Mouse (Mus musculus) activated CD4-positive, CD25-positive, alpha-beta regulatory T cell (primary cell): Measurements from ENCODE around the gene Slc24a5. TPM values are rescaled to one million over a fixed set of nuclear protein-coding genes. Genes with fewer than 3 reads are reported as not detected.

Experiments
- polyA plus RNA-seq, 2 experiments: library from polyadenylated mRNA; unstranded; fragments of 100-300 nt; shearing (Covaris generic); gene quantifications; one replicate each; pipeline ENCODE4 v1.2.1; 2017

Gene Slc24a5
- 1 to 10 TPM; 1.0 to 1.1 TPM for polyA plus RNA-seq

DNA sequence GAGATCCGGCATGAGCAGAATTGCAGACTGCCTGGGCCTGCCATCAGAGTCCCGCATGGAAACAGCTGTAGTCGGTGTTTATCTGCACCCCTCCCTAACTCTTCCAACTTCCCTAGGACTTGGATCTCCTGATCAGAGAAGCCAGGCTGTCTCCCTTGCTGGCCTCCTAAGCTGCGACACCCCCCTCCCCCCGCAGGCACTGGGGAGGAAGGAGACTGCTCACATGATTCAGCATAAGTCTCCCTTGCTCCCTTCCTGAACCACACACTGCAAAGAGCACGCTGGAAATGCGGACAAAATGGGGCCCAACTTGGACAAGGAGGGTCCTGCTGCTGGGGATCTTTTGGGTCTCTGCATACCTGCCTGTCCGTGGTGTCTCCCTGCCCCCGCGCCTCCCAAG, at the start of gene Slc24a5:
Gene Slc24a5 (plus strand): TSS at position 231 of the 400 bp plus-strand sequence.

DNA sequence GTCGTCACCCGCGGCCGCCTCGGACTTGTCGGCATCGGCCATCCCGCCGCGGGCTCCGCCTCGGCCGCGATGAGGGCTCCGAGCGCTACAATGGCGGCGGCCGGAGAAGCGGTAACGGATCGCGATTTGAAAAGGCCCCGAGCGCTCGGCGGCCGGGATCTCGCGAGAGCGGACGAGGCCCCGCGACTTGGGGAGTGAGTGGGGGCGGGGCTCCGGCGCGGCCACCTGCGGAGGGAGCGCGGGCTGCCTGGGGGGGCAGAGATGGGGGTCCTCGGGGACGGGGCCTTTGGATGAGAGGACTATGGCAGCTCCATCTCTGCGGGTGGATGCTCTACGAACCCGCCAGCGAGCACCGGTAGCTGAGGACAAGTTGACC, 55.5 kb downstream of the Slc24a5 start, which contains the start of gene Myef2:
Gene Myef2 (minus strand): TSS at position 185 of the 376 bp plus-strand sequence.

GRCm38 (mm10) chr2:125135903-125136811, 68.2 kb downstream of the Slc24a5 start, which contains the start of gene Ctxn2:
Gene Ctxn2, plus strand, starts transcription at chr2:125136692.

Other genes with a start within 250 kb of the Slc24a5 start
- 10 to 100 TPM; 14.9 to 15.8 TPM for gene Myef2, start 55.5 kb downstream of the Slc24a5 start, polyA plus RNA-seq
- gene Ctxn2, start 68.6 kb downstream of the Slc24a5 start, polyA plus RNA-seq, result not detected
- gene Slc12a1, start 84.4 kb downstream of the Slc24a5 start, polyA plus RNA-seq, result under 1 TPM in 1 of 2 experiments, not detected in 1; 0.09 TPM
- gene Dut, start 179.1 kb downstream of the Slc24a5 start, polyA plus RNA-seq, result 100 to 1,000 TPM in 1 of 2 experiments, 10 to 100 TPM in 1; 75.8 to 104 TPM